Mouse (Mus musculus) urinary bladder, postnatal 36 days (tissue): Measurements from ENCODE around the gene Wwc2.
"Not testable (repeated sequence)": the region's sequence is repeated elsewhere in the genome, so short reads cannot be mapped to it uniquely, and the experiment has no call there.

ENCODE experiments used
- DNase-seq, 2 experiments: peaks; one replicate each; pipeline ENCODE4 v3.0.0; 2022; ENCODE audit warnings: low spot score in 2 of 2, mixed read lengths in 1 of 2

Wwc2 gene

DNA sequence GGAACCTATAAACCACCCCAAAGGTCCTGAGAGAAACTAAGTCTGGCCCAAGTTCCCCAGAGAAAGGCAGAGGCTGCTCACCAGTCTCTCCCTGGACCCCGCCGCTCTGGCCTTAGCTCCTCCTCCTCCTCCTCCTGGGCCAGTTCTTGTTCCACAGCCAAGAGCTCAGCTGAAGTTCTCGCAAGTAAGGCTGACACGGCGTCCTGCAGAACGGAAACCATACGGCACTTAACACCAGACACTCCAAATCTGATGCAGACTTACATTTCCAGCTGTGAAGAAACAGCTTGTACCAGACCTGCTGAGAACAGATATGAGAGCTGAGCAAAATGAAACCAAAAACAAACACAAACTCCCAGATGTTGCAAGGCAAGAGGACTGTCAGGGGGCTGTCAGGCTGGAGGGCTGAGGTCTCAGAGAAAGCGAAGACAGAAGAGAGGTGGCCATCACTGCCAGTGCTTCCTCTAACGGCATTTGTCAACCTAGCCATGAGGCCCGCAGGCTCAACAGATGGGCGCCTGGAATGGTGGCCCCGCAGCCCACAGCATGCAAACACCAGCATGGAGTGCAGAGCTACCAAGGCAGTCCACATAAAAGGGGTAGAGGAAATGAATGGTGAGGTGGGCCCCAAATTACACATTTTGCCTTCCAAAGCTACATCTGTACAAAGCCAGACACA lies 138.8 kb downstream of the Wwc2 start:
- DNase-seq: peak; percentile 33 to 59

DNA sequence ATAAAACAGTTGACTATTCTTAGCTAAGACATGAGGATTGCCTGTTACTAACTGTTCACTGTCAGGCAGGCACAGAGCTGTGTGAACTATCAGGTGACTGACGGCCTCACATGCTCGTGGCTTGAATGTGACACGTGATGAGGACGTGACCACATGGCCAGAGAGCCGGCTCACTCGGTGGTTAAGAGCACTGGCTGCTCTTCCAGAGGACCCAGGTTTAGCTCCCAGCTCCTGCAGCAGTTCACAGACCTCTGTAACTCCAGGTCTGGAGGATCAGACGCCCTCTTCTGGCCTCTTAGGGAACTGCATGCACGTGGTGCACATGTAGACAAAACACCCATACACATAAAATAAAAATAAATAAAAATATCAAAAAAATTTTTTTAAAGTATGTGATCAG lies 140.9 kb downstream of the Wwc2 start:
- no peak for DNase-seq

DNA sequence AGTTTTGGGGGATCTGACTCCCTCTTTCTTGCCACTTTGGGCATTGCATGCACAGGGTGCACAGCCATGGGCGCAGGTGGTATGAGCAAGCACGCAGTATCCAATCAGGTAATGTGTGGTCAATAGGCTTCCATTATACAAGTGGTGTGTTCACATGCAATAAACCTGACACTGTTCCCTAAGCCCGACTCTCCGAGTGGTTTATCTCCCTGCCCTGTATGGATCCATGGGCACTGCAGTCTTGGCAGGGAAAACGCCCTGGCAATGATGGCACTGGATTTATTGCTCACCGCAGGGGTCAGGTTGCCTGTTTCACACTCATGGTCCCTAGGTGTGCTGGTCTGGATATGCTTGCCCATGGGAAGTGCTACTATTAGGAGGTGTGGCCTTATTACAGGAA lies 142.8 kb downstream of the Wwc2 start:
- no peak for DNase-seq

DNA sequence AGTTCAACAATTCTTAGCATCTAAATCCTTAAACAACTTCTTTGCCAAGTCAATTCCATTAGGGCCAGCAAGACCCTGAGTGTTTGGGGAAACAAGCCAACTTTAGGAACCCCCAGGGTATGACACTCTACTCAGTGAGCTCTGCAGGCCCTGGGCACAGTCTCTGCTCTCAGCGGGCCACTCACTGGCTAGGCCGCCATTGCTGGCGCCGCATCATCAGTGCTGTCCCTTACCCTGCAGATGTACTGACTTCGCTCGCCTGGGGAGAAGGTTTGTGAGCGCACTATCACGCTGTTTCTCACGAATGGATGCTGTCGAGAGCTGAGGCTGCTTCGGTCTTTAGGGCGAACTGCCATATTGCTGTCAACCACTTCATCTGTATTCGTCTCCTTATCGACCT lies 143.6 kb downstream of the Wwc2 start:
- DNase-seq: no peak

DNA sequence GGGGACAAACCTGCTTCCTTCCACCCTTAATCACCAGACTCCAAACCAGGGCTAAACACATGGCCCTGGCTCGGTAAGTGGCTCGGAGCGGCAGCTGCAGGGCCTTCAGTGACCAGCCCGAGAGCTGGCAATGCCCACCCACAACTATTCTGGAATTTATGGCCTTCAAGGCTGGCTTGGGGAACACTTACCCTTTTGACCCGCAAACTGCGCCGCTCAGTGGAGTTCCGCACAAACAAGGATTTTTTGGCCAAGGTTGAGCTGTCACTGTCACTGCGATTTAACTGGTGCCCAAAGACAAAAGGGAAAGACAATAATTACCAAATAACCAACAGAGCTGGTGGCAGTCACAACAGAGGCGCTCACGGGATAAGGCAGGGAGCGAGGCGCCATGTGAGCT lies 144.8 kb downstream of the Wwc2 start:
- DNase-seq: no peak

DNA sequence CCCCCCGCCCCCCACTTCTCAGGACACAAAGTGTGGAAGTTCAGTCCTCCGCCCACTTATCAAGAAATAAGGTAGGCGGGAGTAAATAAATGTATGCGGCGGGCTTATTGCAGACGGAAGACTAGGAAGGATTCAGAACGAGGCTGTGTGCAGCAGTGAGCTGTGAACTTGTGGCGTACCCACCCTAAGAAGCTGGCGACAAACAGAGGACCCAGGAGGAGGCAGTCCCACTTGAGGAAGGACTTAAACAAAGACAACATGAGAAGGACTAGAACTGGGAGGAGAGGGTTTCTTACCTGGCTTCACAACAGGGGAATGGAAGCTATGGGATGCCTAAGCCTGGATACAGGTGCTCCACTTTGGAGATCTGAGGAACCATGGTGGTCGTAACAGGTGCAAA lies 147.1 kb downstream of the Wwc2 start:
- DNase-seq: no peak

DNA sequence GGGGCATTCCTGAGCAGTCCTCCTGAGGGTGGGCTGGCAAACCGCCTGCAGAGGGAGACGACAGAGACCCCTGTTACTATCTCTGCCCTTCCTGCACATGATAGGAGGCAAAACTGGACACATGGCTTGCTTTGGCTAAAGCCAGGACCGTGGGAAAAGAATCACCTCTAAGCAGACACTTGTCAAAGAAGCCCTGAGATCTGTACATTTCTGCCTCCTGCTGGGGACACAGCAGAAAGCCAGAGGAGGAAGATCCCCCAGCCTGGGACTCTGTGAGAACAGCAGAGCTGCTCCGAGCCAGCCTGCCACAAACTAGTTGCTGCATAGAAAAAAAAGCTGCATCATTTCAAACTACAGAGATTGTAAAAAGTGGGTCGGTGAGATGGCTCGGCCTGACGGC lies 147.7 kb downstream of the Wwc2 start:
- DNase-seq: no peak

DNA sequence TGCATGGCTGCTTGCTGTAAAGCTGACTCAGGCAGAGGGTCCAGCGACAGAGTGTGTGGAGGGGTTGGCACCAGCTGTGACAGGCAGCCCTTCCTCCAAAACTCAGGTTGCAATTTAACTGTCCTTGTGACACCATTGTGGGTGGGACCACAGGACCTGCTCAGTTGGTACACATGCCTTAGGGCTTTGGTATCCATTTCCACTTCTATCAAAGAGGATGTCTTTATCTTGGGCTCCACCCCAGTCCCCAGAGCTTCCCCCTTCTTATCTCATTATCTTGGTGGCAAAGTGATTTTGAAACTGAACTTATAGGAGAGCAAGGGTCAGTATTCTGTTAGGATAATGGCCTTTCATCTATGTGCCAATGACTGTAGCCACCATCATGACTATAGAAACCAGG lies 156.8 kb downstream of the Wwc2 start:
- no peak for DNase-seq

DNA sequence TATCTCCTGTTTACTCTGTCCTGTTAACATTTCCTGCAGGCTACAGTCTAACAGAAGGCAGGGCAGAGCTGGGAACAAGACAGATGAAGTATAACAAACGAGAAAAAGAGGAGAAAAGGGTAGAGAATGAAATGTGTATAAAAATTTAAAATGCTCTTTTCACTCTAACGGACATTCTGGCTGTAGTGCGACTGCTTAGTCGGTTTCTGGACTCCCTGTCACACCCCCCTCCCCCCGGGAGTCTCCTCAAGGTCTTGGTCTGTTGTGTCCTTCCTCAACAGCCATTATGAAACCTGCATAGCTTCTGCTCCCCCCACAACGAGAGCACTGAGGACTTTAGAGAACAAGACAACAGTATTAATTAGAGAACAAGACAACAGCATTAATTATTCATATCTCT lies 158.1 kb downstream of the Wwc2 start:
- no peak for DNase-seq

DNA sequence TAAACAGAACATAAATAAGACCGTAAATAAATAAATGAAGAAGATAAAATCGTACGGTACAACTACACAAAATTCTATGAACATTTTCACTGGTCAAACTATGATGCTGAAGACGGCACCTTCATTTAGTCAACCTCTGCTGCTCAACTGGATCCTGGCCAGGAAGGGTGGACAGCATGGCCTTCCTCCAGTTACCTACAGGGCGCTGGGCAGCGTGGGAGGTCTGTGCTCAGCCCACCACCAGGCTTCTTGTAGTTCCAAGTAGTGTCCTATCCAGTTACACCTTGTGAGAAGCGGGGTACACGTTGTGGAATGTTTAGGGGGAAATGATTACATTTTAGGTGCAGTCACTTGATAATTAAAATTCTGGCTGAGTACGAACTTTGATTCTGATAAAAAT lies 163.8 kb downstream of the Wwc2 start:
- no peak for DNase-seq

DNA sequence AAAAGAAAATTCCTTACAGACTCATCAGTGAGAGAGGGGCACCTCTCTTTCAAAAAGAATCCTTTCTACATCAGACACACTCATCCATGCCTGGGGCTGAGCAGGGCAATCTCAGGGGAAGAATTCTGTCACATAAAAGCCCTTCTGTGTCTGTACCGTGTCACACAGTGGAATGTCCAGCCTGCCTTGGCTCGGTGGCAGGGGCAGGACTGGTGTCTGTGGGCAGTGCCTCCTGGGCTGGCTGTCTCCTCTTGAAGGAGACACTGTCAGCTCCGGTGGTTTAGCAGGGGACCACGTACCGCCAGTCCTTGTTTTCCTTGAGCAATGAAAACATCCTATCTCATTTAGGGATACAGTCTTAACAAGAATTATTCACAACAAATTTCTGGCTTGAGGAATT lies 165.1 kb downstream of the Wwc2 start:
- no peak for DNase-seq

DNA sequence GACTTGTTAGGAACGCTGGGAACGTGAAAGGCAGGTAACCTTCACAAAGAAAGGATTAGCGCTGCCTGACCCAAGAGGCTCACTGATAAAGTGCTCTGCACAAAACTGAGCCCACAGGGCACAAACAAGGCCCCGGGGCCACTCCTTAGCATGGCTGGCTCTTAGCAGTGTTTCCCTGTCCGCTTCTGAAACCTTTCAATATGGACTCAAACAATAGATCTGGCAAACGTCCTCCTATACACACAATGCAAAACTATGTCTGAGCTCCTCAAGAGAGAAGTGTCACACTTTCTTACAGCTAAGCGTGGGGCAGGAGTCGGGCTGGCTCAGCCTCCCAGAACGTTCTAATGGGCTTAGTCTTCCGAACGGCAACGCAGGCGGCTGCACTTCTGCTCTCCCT lies 166.5 kb downstream of the Wwc2 start, which contains the start of gene Cldn22:
Gene Cldn22 (plus strand): TSS at position 301 of the 400 bp plus-strand sequence.
- DNase-seq: no peak

DNA sequence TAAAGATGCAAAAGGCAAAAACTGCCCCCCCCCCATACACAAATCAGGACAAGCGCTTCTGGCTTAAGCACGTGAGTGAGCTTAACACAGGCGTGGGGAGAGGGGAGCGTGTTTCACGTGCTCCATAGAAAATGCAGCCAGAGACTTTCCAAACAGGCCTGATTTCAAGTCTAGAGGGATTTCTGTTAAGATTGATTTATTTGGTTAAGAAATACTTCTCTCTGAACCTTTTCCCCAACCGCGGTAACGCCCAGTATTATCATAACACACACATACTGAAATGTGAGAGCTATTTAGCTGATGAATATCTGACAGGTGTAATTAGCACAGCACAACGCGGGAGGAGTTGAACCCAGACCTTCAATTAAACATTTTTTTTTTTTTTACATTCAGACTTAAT lies 166.9 kb downstream of the Wwc2 start:
- peak in 1 of 2 experiments; percentile 39 for DNase-seq

DNA sequence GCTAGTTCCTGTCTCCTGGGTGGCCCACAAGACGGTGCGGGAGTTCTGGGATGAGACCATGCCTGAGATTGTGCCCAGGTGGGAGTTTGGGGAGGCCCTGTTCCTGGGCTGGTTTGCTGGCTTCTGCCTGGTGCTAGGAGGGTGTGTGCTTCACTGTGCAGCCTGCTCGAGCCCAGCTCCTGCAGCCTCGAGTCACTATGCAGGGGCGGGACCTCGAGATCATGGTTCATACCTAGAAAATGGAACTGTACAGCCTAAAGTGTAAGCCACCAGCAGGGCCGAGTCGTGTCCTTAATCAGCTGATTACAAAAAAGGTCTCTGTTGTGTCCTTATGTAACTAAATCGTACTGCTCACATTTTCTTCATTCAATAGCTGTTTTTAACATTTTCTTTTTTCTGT lies 168.2 kb downstream of the Wwc2 start:
- DNase-seq: not testable (repeated sequence)

DNA sequence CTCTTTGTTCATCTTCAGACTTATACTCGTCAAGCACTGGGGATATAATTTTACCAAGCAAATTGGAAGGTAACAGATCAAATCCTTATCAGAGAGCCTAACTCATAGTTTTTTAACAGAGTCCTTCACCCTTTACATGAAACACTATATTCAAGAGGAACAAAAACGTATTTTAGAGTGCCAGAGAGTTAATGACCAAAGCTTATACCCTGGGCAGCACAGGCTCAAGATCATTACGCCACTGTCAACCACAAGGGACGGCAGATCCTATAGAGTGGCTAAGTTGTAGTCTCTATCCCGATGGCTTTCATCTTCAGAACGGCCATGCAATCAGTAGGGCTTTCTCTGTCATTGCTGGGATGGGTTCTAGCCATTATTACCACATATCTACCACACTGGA lies 168.9 kb downstream of the Wwc2 start, which contains the start of gene Cldn24:
Gene Cldn24 (plus strand): TSS at position 301 of the 400 bp plus-strand sequence.
- no peak for DNase-seq

DNA sequence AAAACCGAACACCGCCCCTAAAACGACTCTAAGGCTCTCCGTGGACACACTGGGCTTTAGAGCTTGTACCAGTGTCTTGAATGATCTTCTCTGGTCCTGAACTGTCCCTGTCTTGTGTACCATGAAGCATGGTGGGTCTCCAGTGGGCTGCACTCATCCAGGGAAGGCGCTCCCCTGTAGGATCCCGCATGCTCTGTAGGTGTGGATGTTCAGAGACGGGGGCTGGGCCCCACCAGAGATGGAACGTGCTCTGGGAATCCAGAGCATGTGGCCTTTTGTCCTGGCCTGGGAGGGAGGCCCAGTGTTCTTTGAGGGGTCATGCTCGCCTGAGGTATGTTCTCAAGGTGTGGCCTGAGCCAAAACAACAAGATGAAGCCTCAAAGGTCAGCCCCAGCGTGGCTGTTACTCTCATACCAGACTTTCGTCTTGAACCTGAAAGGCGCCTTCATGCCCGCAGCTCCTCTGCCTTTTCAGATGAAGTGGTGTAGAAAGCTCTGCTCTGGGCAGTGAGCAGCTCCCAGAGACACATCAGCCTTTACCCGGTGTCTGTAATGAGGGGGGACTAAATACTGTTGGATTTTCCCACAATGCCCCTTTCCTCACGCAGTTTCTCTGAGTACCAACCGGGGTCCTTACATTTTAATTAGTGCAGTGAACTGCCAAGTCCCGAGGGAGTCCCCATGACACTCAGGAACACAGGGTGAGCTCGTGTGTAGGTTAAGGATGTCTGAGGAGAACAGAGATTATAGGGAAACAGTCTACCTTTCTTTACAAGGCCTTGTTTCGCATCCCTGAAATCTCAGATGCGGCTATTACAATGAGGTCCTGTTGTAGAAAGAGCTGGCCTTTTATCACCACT lies 169.6 kb downstream of the Wwc2 start:
- DNase-seq: no peak

DNA sequence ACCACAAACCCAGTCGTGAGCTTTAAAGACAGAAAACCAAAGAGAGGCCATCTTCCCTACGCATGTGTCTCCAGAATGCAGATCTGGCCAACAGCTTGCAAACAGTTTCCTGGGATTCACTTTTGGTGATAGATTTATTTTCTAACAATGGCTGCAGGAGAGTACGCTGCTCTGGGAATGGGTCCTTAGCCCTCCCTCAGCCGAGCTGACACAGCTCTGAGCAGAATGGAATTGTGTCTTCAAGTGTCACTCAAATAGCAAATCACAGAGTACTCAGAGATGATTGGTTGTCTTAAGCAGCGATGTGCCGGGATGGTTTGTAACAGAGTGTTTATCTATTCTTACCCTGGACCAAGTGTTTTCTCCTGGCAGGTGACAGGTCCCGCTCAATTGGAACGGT lies 171.7 kb downstream of the Wwc2 start:
- no peak for DNase-seq

DNA sequence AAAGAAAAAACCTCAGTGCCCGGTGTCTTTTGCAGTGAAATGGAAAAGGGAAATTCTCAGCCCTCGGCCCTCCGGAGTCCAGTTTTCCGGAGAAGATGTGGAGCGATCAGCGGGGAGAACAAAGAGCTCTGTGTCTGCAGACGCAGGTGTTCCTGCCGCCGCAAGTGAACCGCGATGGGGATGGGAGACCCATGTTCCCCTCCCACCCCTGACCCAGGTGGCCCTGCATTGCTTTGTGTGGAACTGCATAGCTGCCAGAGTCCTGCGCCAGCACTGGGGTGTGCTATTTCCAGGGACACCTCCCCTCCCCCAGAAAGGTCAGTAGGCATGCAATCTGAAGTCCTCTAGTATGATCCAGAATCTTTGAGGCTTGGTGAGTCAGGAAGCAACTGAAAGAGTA lies 179.5 kb downstream of the Wwc2 start:
- no peak for DNase-seq

DNA sequence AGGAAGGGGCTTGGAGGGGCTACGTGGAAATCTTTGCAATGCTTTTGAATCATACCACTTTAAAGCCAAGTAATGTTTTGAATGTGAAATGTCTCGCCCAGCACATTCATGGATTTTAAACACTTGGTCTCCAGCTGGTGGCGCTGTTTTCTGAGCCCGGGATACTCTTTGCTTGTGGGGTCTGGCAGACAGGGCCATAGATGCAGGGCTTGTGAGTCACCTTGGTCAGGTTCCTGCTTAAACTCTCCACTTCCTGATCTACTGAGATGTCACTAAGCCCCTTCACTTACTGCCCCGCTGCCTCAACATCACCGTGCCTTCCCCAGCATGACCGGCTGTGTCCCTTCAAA lies 180.1 kb downstream of the Wwc2 start:
- no peak for DNase-seq

DNA sequence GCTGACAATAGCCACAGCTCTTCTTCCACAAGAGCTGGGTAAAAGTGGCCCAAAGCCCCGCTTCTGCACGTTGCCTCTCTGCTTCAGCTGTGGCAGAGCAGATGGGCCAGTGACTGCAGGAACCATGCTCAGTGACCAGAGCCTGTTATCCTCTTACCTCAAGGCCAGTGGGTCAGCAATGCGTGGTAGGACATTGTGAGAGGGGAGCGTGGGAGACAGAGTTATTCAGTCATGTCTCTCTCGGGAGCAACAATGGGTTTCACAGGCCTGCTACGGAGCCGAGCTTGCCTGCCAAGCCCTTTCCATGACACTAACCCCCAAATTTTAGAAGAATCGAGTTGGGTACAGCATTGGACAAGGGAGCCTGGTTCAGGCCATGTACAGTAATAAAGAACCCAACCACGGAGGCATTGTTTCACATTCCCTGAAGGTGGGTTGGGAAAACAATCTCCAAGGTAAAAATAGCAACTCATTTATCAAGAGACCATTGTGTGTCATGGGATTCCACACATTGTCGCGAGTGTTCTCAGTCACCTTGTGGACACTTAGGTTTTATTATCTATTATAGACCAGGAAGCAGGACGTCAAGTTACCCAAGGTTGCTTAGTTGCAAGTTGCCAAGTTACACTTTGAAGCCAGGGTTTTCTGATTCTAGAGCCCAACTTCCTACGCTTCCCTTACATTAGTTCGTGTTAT lies 180.6 kb downstream of the Wwc2 start:
- DNase-seq: no peak

DNA sequence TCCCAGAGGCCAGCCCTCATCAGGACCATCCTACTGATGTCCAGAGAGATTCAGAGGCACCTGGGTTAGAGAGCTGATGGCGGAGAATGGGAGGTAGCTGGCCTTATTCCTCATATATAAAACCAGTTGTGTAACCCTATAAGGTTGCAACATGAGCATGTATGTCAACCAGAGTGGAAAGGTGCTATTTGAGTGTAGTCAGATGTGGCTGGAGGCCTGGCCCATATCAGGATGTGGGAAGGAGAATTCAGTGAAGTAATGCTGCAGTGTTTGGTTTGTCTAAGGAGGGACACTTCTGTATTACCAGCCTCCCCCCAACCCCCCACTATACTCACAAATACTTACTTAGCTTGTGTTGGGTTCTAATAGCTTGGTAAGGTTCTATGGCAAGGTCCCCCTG lies 186.5 kb downstream of the Wwc2 start:
- DNase-seq: no peak

DNA sequence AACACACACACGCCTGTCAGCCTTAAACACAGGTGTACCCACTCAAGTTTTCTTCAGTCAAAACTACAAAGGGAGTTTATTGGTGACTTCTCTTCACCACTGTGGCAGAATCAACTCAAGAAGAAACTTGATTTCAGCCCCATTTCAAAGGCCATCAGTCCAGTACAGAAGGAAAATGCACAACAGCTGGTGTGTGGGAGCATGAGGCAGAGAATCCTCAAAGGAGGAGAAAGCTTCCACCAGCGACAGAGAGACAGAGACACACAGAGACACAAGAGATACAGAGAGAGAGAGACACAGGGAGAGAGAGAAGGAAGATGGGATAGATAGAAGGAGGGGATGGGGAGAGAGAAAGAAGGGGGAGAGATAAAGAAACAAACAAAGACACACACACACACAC lies 188.4 kb downstream of the Wwc2 start:
- DNase-seq: no peak

DNA sequence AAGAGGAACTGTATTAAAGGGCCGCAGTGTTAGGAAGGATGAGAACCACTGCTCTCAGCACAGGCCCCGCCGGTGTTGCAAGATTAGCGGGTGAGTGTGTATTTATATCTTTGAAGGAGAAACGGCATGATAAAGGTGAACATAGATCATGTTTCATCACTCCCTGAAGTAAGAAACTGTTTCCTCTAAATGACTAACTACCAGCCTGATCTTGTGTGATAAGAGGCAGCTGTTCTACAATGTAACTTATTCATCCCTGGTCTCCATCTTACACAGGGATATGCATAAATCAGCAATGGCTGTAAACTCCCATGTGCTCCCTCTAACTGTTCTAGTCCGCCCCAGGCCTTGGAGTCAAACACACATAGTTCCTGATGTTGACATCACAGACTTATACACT lies 191.3 kb downstream of the Wwc2 start:
- no peak for DNase-seq
